Mouse (Mus musculus): ENCODE results near the gene Gata5.

Gene Gata5

DNA sequence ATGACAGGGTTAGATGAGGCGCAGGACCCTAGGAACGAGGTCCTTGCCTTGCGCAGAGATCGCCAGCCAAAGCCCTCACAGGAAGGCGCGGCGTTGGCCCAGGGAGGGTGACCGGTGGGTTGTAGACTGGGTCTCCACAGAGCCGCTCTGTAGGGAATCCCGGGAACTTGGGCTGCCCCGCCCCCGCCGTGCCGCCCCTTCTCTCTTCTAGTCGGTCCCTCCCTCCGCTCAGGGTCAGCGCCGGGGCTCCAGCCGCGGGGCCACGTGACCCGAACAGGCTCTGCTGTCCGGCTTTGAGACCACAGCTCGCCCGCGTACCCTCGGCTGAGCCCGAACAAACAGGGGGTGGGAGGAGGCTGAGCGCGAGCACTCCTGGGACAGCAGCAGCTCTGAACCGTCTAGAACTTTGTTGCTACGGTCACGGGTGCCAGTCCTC, at the start of gene Gata5:
Gata5 (minus strand) TSS at position 149 of the 436 bp plus-strand sequence.
- DNase-seq: no peak

GRCm38 (mm10) chr2:180376730-180377129, 42.2 kb upstream of the Gata5 start:
- no peak for DNase-seq

- no peak for DNase-seq
These were observed 38.8 kb upstream of the Gata5 start for GRCm38 (mm10) chr2:180373256-180373655.

- DNase-seq: no peak
These were observed 33.9 kb upstream of the Gata5 start for GRCm38 (mm10) chr2:180368359-180368758.

GRCm38 (mm10) chr2:180367350-180367749, 32.9 kb upstream of the Gata5 start:
- no peak for DNase-seq

- DNase-seq: no peak
These were observed 28.9 kb upstream of the Gata5 start for GRCm38 (mm10) chr2:180363434-180363720.

GRCm38 (mm10) chr2:180362585-180363433, 28.3 kb upstream of the Gata5 start:
- no peak for DNase-seq

GRCm38 (mm10) chr2:180359062-180359461, 24.6 kb upstream of the Gata5 start:
- no peak for DNase-seq

DNA sequence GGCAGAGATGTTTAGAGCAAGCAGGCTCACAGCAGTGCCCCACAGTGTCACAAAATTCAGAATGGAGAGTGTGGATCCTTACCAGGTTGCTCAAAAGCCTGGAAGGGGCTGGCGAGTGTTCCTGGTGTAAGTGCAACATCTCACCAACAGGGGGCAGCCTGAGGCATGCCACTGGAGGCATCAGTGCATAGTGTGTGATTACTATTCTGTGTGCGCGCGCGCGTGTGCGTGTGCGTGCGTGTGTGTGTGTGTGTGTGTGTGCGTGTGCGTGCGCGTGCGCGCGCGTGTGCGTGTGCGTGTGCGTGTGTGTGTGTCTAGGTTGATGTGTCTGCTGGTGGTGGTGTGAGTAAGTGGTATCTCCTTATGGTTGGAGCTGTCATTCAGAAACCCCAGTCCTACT, 18.8 kb upstream of the Gata5 start:
- peak; percentile 54 for DNase-seq

DNA sequence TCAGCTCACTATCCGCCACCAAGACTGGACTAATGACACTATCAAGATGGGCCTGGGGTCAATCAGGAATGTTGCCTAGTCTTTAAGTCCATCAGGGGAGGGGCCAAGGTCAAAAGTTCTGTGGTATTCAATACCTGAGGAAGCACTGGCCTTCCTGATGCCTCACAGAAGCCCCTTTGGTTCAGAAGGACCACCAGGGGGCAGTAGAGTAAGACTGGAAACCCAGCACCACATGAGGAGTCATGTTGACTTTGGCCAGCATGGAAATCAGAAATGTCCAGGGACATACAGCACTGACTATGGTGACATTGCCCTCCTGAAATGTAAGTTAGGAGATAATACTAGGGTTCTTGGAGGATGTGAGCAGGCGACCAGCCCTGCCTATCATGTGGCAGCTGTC, 16.2 kb upstream of the Gata5 start:
- peak; percentile 11 for DNase-seq

DNA sequence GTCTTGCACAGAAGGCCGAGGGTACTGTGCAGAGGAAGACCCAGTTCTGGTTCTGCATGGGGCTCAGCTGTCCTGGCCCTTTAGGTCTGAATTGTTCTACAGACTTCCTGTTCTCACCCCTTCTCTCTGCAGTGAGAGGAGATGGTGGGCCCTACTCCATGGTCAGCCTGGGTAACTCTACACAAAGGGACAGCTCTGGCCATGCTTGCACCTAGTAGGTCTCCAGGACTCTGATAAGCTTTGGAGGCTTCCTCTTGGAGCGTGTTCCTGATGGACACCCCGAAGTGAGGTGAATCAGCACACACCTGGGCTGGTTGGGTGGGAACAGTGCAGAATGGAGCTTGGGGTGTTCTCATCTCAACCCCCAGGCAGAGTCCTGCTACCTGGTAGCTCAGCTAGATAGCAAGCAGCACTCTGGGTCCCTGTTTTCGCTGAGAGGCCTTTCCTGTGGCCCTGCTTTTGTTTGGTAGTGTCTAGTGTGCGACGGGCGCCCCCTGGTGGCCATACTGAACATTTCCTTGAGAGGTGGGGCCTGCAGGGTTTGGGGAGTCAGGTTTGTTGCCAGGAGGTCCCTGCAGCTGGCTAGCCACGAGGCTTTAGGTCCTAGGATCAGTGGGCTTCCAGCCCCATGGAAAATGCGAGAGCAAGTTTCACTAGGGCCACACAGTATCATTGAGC, 12.5 kb upstream of the Gata5 start:
- peak; percentile 73 for DNase-seq

GRCm38 (mm10) chr2:180343092-180343491, 8.6 kb upstream of the Gata5 start:
- no peak for DNase-seq

- DNase-seq: no peak
These were observed 7.7 kb upstream of the Gata5 start for GRCm38 (mm10) chr2:180342189-180342588.

DNA sequence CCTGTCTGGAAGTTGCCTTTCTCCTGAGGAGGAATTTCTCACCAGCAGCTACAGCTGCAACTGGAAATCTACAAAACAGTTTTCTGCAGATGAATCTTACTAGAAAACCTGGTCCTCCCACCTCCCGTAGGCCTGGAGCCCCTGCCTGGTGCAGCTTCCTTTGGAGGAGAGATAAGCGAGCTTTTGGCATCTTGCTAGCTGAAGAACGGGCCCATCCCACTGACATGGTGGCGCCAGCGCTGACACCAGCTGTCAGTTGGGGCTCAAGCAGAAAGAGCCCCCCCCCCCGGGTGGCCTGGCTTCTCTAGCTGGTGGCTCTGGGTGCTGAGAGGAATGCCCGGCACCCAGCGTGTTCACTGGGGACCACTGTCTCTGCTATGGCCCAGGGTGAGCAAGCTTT, 6.7 kb upstream of the Gata5 start:
- no peak for DNase-seq

GRCm38 (mm10) chr2:180339886-180340285, 5.4 kb upstream of the Gata5 start:
- DNase-seq: no peak

DNA sequence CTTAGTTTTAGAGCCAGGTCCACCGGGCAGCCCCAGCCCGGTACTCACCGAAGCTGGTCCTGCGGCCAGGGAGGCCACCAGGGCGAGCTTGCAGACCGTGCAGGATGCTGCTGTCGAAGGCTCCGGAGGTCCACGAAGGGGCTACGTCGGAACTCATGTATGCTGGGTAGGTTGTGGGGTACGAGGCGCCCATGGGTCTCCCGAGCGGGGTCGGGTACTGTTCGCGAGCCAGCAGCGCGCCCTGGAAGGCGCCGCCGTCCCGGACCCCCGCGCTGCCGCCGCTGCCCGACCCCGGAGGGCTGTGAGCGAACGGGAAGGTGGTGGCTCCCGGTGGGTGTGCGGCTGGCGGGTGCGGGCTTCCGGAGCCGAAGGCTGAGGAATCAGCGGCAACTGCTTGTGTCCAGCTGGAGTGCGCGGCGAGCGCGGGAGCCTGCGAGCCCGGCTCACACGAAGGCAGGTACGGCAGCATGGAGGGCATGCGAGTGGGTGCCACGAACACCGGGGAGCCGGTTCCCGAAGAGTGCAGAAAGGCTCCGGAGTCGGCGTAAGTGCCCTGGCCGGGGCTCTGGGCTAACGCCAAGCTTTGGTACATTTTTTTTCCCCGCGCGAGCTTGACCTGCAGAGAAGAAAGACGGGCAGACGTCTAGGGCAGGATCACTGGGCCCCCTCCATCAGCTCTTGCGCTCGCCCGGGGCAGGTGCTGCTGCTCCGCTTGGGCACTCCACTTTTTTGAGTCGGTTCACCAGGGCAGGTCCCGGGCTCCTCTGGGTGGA, 535 bp downstream of the Gata5 start:
- DNase-seq: no peak

DNA sequence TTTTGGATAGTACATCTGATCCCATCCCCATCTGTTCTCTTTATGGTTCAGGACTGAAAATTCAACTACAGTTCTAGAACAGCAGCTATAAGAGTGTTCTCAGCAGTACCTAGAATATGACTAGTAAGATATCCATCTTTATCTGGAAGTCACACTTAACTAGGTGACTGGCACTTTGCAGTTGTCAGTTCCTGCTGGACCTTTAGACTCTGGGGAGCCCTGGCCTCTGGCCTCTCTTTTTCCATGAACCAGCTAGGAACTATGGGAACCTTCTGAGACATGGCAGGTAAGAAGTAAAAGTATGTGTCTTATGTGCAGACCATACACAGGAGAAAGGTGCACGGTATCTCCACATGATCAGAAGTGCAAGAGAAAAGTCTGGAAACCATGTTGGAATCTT, 5.0 kb downstream of the Gata5 start:
- no peak for DNase-seq

DNA sequence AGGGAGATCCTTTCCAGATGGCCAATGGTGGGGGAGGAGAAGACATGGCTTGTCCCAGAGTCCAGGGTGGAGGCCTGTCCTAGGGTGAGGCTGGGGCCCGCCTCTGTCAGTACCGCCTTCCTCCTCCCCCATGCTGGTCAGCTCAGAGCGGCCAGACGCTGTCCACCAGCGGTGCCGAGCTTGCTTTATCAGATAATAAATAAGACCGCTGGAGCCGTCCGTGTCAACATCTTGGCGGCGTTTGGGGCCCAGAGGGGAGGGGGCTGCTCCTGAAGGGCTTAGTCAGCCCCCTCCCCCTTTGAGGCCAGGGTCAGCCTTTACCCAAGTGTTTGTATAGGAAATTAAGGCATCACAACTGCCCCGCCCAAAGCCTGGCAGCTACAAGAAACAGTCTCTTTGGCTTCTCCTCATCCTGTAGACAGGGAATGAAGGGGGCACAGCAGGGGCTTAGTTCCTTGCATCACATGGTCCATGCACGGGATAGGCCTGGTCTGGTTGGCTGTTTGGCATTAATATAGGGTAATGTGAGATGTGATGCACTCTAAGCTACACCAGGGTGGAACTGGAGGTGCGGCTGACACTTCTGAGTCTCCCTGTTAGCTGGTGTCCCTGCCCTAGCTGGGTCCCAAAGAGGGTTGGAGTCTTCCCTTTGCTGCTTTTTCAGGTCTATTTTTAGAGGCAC, 11.7 kb downstream of the Gata5 start:
- DNase-seq: no peak

GRCm38 (mm10) chr2:180320216-180320615, 14.3 kb downstream of the Gata5 start:
- no peak for DNase-seq

DNA sequence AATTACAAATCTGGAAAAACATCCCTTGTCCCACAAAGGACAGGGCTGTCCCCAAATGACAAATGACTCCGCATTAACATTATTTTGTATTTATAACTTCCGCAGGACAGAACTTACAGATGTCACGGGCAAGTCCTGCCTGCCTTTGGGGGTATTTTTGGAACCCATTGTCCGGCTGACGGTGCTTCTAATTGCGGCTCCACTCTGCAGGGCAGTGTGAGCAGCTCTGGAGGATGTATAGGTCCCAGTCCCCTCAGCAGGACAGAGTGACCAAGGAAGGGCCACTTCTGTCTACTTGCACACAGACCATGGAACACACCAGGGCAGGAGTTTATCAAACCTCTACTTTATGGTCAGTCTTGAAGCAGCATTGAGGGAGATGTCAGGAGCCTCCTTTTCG, 16.9 kb downstream of the Gata5 start:
- no peak for DNase-seq

DNA sequence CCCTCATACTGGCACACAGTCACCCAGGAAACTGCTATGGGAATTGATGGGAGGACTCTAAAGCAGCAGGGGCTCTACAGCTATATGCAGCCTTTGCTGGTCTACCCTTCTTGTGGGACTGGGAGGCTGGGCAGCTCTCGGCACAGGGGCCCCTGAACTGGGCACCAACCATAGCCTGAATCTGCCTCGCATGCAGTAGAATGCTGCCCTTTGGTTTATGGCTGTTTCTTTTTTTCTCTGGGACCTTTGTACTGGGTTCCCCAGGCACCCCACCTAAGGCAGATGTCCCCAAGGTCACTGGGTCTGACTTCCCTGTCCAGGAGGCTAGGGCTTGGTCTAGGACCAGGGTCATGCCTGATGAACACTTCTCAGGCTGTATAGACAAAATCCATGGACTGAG, 20.2 kb downstream of the Gata5 start:
- DNase-seq: no peak

DNA sequence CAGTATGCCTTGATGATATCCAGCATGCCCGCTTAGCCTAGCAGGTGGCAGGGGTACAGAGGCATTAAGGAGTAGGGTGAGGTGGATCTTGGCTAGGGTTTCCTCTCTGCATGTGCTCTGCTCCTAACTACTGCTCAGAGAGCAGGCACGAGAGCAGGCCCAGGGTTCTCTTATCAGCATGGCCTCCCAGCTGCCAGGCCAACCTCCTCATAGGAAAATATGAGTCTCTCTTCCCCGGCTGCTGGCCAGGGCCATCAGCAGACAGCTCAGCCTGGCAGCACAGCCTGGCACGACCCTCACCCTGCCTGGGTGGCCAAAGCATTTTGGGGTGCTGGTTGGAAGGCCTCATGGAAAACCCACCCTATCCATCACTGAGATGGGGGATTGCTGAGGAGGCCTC, 23.4 kb downstream of the Gata5 start:
- no peak for DNase-seq

DNA sequence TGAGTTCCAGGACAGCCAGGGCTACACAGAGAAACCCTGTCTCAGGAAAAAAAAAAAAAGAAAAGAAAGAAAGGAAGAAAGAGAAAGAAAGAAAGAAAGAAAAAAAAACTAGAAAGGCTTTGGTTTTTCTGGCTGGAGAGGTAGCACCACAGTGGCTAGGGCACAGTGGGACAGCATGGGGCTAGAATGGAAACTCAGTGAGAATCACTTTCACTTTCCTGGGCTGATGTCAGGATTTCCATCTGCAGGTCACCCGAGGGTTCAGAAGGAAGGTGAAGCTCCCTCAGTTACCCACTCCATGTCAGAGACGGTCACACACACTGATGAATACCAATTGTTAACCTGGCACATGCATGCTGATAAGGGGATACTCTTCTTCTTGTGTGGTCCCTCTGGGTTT, 26.8 kb downstream of the Gata5 start:
- DNase-seq: no peak
